Mouse (Mus musculus) left cerebral cortex, postnatal 36 days (tissue): Measurements from ENCODE around the gene Cdc20. TPM values are rescaled to one million over a fixed set of nuclear protein-coding genes. Genes with fewer than 3 reads are reported as not detected.

Experiments used
- DNase-seq, 2 experiments: peaks; one replicate each; pipeline ENCODE4 v3.0.0; 2021 to 2022; ENCODE audit warnings: low spot score in 2 of 2, mixed read lengths in 1 of 2
- intact Hi-C: fragments of 180-260 bp; cut with DNase I; formaldehyde crosslinking; loops from one replicate; pipeline ENCODE4 v1.15.1; 2025
- total RNA-seq, 2 experiments: library from RNA; stranded (reverse); gene quantifications; 2 replicates each; pipeline ENCODE4 v1.2.3; 2021

Cdc20 gene
- total RNA-seq, 2 experiments from 2014 or later, result 1.3 to 1.6 TPM

DNA sequence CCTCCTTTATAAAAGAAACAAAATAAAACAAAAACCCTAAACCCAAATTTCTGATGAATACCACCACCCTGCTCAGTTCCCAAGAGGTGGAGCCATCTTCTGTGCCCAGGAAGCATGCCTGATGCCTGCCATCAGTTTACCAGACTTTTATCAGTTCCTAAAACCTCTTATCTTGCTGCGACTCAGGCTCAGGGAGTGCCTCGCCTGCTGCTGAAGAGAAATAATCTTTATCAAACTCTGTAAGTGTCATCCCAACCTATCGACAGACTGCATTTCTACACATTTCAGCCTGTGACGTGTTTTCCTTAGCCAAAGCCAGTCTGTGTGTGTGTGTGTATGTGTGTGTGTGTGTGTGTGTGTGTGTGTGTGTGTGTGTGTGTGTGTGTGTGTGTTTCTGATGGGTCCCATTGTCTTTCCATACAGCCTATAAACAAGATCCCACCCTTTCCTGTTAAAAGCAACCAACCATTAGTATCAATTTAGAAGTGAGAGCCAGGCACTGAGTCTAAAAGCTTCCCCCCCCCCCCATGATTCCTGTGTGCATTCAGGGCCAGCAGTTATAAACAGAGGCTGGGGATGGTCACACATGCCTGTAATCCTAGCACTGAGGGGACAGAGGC, 12.5 kb downstream of the Cdc20 start:
- intact Hi-C loops, result no loop called here
- DNase-seq, result no peak

DNA sequence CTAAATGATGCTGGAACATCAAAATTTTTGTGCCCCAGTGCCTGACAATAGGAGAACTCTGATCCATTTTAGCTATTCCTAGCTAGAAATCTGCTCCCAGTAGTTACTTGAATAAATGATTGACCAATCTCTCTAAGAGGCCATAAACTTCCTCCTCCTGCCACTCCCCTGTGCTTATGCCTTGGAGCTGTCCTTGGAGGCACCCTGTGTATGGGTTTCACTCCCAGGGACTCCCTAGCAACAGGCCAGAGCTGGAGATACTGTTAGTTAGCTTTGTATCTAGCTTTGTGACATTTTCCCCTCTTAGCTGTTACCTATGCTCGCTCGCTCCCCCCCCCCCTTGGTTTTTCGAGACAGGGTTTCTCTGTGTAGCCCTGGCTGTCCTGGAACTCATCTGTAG, 15.8 kb downstream of the Cdc20 start:
- DNase-seq, result no peak
- intact Hi-C loops, result no loop called here

DNA sequence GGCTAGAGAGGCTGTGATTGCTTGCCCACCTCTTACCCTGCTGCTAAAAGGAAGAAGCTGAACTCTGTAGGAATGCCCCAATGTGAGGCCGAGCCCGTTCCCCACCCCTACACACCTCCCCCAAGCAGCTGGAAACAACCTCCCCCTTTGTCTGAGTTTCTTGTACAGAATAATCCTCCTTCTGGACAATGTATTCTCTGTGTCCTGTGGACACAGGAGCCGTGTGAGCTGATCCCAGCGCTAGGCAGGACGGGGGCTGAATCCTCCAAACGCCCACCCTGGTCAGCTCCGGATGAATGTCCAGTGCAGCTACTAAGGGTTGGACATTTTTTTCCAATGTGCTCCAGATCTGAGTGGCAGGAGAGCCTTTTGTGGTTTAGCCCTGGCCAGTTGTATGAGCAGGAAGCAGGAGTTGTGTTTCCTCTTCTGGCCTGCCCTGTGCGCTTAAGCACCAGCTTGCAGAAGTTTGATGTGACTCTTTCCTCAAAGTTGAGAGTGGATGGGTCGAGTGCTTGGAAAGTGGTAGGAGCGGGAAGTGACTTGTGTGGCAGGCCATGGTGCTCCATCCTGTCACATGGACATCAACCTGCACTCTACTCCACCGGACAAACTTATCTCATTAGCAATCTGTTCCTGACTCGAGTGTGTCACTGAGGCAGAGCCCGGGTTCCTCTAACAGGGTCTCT, 19.9 kb downstream of the Cdc20 start:
- intact Hi-C loops, result no loop called here

DNA sequence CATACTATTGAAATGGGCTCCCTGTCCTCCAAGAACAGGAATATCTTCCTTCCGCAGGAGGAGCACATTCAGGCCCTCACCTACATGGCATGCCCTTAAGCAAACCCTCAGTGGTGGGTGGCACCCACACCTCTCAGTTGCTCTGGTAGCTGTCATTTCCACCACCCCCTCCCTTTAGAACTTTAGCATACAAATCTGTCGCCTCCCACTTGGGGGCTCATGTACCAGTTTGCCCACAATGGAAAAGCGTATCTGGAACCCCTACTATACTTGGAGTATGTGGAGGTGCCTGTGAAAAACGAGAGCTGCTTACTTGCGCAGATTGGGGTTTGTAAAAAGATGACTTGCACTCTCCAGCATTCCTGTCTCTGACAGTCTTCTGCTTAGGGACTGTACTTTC, 20.8 kb downstream of the Cdc20 start:
- intact Hi-C loops, result no loop called here
- DNase-seq, result peak; percentile 23 to 39

More for the DNA sequence above, 19.9 kb downstream of the Cdc20 start:
- no peak for DNase-seq

DNA sequence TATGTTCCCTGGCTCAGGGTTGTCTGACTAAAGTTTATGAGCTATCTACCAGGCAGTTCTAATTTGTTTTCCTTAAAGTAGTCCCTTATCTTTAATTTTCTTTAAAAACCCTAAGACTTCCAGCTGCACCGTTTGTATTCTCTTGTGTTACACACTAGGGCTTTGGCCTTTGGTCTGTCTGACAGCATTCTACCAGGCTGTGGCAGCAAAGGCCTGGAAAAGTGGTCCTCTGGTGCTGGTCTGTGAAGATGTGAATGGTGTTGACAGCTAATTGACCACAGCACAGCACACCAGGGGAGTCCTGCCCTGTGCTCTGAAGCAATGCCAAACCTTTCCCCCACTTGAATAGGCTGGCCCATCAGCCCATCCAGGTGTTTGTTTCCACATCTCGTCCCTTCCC, 21.4 kb downstream of the Cdc20 start:
- intact Hi-C loops, result no loop called here
- no peak for DNase-seq

DNA sequence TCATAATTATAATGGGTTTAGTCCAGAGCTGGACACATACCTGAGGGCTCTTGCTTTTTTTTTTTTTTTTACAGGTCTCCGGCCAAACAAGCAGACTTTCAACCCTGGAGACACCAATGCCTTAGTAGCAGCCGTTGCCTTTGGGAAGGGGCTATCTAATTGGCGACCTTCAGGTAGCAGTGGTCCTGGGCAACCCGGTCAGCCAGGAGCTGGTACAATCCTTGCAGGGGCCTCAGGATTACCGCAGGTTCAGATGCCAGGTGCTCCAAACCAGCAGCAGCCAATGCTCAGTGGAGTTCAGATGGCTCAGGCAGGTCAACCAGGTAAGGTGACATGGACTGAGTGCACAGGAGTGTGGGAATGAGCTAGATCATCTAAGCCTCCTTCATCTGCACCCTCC, 23.6 kb downstream of the Cdc20 start:
- DNase-seq, result no peak
- intact Hi-C loops, result no loop called here

DNA sequence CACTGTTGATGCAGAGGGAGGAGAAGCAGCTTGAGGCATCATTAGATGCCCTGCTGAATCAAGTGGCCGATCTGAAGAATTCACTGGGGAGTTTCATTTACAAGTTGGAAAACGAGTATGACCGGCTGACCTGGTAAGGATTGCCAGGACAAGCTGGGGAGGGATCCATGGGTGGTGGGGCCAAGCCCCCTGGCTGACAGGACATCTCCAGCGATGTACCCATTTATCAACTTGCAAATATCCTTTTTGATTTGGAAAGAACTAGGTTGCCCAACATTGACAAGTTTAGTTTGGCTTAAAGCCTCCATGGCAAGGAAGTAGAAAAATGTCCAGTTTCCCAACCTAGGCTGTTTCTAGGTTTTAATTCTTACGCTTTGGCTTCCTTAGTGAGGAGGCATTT, 26.3 kb downstream of the Cdc20 start:
- intact Hi-C loops, result no loop called here
- no peak for DNase-seq

DNA sequence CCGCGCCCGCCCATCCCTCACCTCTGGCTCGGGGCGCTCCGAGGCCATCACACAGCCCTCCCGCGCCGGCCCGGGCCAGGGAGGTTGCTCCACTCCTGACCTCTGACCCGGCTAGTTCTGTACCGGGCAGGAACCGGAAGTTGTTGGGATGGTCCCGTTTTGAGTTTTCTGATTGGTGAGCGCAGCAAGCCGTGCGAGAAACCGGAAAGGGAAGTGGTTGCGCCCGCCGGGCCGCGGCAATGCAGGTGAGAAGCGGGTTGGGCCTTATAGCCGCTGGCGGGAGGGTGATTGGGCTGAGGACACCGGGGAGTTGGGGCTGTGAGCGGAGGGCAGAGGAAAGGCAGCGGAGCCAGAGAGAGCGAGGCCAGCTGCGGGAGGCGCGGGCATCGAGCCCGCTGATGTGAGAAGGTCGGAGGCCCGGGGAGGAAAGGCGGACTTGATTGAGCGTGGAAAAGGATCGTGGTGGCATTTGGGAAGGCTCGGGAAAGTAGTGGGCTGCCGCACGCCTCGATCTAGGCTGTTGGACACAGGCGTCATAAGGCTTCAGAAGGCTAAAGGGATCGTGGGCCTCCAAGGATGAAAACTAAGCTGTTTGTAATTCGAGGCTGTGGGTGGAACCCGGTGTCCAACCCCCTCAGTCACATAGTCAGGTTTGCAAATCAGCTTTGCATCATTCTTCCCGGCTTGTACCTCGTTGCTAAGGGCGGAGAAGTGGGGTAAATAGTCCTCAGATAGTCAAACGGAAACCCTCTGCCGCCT, 27.8 kb downstream of the Cdc20 start, which contains the start of the genes Szt2 and Med8:
Szt2 (minus strand) TSS at position 132 of the 759 bp plus-strand sequence.
Med8 (plus strand) TSS at position 196 of the 759 bp plus-strand sequence.
- intact Hi-C loops, result loop anchor here (2.0 kb wide), 1 partner anchor 167 kb away; no protein-coding TSS in a partner anchor
- peak; percentile 91 for DNase-seq

DNA sequence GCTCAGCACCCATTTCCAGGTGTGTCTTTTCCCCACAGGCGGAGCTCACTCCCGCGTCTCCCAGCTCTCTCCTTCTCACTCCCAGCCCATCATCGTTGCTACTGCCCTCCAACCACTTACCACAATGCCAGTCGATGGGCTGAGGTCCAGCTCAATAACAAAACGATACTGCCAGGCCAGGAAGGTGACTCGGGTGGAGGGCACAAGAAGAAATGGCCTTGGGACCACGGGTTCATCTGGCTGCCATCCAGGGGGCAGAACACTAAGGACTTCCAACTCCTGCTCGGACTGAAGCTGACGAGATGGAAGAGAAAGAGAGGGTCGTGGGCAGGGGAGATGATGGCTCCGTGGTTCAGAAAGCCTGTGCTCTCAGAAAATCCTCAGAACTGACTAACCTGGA, 34.5 kb downstream of the Cdc20 start:
- no peak for DNase-seq
- intact Hi-C loops, result no loop called here

DNA sequence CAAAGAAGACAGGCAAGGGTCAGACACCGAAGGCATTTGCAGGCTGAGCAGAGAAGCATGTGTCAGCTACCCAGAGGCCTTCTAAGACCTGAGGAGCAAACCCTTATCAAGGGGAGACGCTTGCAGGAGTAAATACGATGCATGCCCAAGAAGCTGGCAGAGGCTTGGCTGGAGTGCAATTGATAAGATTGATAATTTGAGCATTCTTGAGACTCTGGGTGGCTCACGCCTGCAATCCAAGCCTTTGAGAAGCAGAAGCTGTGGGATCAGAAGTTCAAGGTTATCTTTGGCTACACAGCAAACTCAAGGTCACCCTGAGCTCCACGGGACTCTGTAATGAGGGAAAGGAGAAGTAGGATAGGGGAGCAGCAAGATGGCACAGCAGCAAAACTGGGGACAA, 35.2 kb downstream of the Cdc20 start:
- intact Hi-C loops, result no loop called here
- DNase-seq, result no peak

DNA sequence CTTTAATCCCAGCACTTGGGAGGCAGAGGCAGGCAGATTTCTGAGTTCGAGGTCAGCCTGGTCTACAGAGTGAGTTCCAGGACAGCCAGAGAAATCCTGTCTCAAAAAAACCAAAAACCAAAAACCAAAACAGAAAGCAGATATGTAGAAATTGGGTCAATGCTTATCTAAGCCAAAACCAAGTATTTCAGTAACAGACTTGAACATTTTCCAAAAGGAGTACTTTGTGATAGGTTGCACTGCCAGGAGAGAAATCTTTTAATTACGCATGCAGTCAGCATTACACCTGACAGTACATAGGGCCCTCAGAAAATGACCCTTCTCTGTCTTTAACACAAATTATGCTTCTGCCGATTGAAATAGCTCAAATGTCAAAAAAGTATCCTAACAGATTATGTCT, 35.7 kb downstream of the Cdc20 start:
- no peak for DNase-seq
- intact Hi-C loops, result no loop called here

DNA sequence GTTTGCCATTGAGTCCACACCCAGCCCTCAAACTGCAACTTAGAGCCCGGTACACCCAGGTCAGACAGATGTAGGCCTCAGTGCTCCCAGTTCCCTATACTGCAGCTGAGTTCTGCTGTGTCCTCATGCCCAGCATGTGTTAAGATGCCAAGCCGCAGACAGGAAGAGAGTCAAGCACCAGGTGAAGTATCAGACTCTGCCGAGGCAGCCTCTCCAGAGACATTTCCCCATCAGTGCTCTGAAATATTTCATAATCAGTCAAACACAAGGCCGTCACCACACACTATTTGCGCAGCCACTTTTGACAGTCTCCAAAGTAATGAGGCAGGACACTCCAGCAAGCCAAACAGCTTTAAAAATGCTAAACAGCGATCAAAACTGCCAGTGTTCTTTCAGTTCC, 38.8 kb downstream of the Cdc20 start:
- intact Hi-C loops, result no loop called here
- DNase-seq, result no peak

DNA sequence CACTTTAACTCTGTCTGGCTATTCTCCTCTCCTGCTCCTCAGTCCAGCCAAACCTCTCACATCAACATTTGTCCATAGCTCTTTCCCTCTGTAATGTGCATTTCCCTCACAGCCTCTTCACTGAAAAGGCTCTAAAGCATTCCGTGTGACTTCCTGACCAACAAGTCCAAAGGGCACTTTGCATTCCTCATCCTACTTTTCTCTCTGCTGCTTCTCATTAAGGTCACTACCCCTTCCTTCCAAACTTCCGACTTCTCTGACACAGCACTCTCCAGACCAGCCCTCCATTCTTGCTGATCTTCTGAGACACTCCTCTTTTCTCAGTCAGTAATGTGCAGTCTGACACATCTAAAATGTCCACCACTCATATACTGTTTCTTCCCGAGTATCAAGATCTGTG, 40.7 kb downstream of the Cdc20 start:
- no peak for DNase-seq
- intact Hi-C loops, result no loop called here

DNA sequence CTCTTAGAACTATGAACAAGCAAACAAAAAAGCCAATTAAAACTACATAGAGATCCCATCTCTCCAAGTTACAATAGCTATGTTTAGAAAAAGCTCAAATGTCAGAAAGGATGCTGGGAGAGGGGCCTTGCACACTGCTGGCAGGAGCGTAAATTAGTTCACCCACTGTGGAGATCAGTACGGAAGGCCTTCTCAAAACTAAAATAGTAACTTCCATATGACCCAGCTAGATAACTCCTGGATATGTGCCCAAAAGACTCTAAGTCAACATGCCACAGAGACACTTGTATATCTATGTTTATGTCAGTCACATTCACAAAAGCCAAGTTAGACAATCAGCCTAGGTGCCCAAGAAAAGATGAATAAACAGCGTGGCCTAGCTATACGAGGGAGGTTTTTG, 41.9 kb downstream of the Cdc20 start:
- DNase-seq, result no peak
- intact Hi-C loops, result no loop called here

DNA sequence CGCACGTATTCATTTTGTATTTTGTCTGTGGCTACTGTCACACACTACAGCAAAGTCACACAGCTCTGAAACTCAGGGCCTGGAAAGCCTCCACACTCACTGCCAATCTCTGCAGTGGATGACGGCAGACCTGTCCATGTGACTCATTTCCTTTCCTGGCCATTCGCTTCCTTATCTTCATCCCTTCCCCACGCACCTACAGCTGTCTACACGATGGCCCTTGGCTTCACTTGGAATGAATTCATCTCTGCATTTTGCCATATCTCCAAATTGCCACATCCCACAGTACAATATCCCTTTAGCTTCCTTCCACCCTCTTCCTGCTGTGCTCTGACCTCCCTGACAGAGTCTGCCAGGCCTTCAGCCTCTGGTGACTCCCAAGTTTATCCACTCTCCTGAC, 42.6 kb downstream of the Cdc20 start:
- no peak for DNase-seq
- intact Hi-C loops, result no loop called here

DNA sequence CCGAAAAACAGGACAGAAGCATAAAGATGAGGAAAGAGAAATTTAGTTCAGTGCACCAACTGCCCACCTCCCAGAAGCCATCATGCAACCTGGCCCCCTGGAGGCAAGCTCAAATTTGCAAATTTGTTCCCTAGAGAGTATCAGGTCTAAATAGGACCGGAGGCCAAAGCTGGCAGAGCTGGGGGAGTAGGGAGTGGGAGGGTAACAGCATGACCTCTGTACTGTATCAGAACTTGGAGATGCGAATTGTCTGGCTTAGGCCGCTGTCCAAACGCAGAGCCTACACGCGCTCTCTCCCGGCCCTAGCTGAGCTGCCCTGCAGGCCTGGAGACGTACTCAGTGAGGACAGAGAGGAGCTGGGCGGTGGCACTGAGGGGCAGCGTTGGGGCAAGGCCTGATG, 47.0 kb downstream of the Cdc20 start:
- no peak for DNase-seq
- intact Hi-C loops, result no loop called here

DNA sequence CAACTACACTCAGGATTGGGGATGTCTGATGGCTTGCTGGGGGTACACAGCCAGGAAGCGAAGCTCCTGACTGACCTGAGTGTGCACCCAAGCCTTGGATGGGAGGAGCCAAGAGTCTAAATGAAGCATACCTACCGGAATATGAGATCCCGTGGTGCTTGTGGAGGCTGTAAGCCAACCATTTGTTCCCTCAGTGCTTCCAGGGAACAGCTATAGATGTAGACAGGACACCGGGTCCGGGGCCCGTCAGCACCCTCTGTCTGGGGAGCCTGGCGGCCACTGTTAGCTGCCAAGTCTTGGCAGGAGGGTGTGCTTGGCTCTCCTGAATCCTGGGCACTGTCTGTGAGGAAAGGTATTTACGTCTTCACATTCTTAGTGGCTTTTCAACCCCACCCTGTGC, 49.8 kb downstream of the Cdc20 start:
- DNase-seq, result no peak
- intact Hi-C loops, result no loop called here

DNA sequence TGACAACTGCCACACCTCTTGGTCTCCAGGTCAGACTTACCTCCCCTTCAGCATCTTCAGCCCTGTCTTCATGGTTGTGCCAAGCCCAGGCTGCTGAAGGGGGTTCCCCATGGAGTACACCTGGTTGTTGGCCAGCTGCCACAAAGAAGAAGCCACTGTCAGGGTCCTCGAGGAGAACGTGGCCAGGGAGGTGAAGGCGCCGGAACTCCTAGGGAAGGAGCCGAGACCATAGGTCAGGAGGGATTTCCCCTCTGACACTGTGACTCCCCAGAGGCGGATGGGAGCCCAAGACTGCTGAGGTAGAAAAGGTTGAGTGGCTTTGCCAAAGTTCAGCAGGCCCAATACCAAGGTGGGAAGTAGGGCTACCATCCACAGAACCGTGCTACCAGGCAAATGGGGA, 53.9 kb downstream of the Cdc20 start:
- DNase-seq, result no peak
- intact Hi-C loops, result no loop called here
